Mouse (Mus musculus): ENCODE data around the gene P4ha1. TPM values are rescaled to one million over a fixed set of nuclear protein-coding genes. Genes with fewer than 3 reads are reported as not detected.

Gene P4ha1
- polyA plus RNA-seq, 2 experiments, result 95.1 to 108 TPM

- H3K27me3 ChIP-seq (ENCODE audit: control insufficient read depth, insufficient read depth, low read length), result no peaks in the 10 kb centered on the region
- WGBS, result 70% methylated on average over 10 of the region's 10 CpGs
- no peak for TF ChIP-seq POLR2A (IDR thresholded peaks at IDR 0.05; ENCODE audit: borderline replicate concordance, extremely low read depth, insufficient read depth, insufficient read length)
Measured at GRCm38 (mm10) chr10:59403793-59404149, 80.7 kb downstream of the P4ha1 start.

GRCm38 (mm10) chr10:59408499-59408898, 85.4 kb downstream of the P4ha1 start:
- H3K4me2 ChIP-seq (replicated peaks; ENCODE audit: low read depth, low read length, severe bottlenecking), result no peak overlapping the region
- H3K4me3 ChIP-seq (replicated peaks; ENCODE audit: low read length), result no peak overlapping the region
- 20% methylated on average over 6 of the region's 6 CpGs for WGBS
- H3K36me3 ChIP-seq (ENCODE audit: control insufficient read depth, insufficient read depth, low read length), result no peaks in the 10 kb centered on the region
- no peaks in the 10 kb centered on the region for H3K27me3 ChIP-seq (ENCODE audit: control insufficient read depth, insufficient read depth, low read length)
- H3K9ac ChIP-seq (ENCODE audit: low read depth, low read length, severe bottlenecking), result no peak overlapping the region
- H3K4me1 ChIP-seq (ENCODE audit: control insufficient read depth, insufficient read depth, low read length), result no peaks in the 10 kb centered on the region
- ATAC-seq (ENCODE audit: low FRiP score, low read depth) (no peak), DNase-seq (ENCODE audit: low spot score) (no peak)
- TF ChIP-seq POLR2A (IDR thresholded peaks at IDR 0.05; ENCODE audit: borderline replicate concordance, extremely low read depth, insufficient read depth, insufficient read length), result no peak
- H3K27ac ChIP-seq (replicated peaks; ENCODE audit: low read depth, low read length), result no peak overlapping the region
- H3K9me3 ChIP-seq (ENCODE audit: control insufficient read depth, low read length), result no peaks in the 10 kb centered on the region

More at GRCm38 (mm10) chr10:59403793-59404149, 80.7 kb downstream of the P4ha1 start:
- H3K27ac ChIP-seq (replicated peaks; ENCODE audit: low read depth, low read length), result no peak overlapping the region
- H3K9ac ChIP-seq (ENCODE audit: low read depth, low read length, severe bottlenecking), result no peak overlapping the region
- H3K9me3 ChIP-seq (ENCODE audit: control insufficient read depth, low read length), result no peaks in the 10 kb centered on the region
- H3K4me2 ChIP-seq (replicated peaks; ENCODE audit: low read depth, low read length, severe bottlenecking), result no peak overlapping the region
- ATAC-seq (ENCODE audit: low FRiP score, low read depth), result no peak
- DNase-seq (ENCODE audit: low spot score), result no peak
- no peaks in the 10 kb centered on the region for H3K4me1 ChIP-seq (ENCODE audit: control insufficient read depth, insufficient read depth, low read length)
- H3K36me3 ChIP-seq (ENCODE audit: control insufficient read depth, insufficient read depth, low read length), result no peaks in the 10 kb centered on the region
- no peak overlapping the region for H3K4me3 ChIP-seq (replicated peaks; ENCODE audit: low read length)

GRCm38 (mm10) chr10:59410264-59410663, 87.2 kb downstream of the P4ha1 start:
- no peaks in the 10 kb centered on the region for H3K36me3 ChIP-seq (ENCODE audit: control insufficient read depth, insufficient read depth, low read length)
- H3K9me3 ChIP-seq (ENCODE audit: control insufficient read depth, low read length), result no peaks in the 10 kb centered on the region
- 76% methylated on average over 12 of the region's 12 CpGs for WGBS
- no peak overlapping the region for H3K27ac ChIP-seq (replicated peaks; ENCODE audit: low read depth, low read length)
- DNase-seq (ENCODE audit: low spot score), result no peak
- H3K4me2 ChIP-seq (replicated peaks; ENCODE audit: low read depth, low read length, severe bottlenecking), result no peak overlapping the region
- ATAC-seq (ENCODE audit: low FRiP score, low read depth), result no peak
- no peak overlapping the region for H3K9ac ChIP-seq (ENCODE audit: low read depth, low read length, severe bottlenecking)
- H3K27me3 ChIP-seq (ENCODE audit: control insufficient read depth, insufficient read depth, low read length), result no peaks in the 10 kb centered on the region
- H3K4me3 ChIP-seq (replicated peaks; ENCODE audit: low read length), result no peak overlapping the region
- no peaks in the 10 kb centered on the region for H3K4me1 ChIP-seq (ENCODE audit: control insufficient read depth, insufficient read depth, low read length)
- TF ChIP-seq POLR2A (IDR thresholded peaks at IDR 0.05; ENCODE audit: borderline replicate concordance, extremely low read depth, insufficient read depth, insufficient read length), result no peak

GRCm38 (mm10) chr10:59413711-59414110, 90.6 kb downstream of the P4ha1 start:
- Histone ChIP-seq H3K27ac (replicated peaks; ENCODE audit: low read depth, low read length) (no peak overlapping the region), H3K4me2 (replicated peaks; ENCODE audit: low read depth, low read length, severe bottlenecking) (no peak overlapping the region), H3K4me3 (replicated peaks; ENCODE audit: low read length) (no peak overlapping the region), H3K9ac (ENCODE audit: low read depth, low read length, severe bottlenecking) (no peak overlapping the region), H3K4me1 (ENCODE audit: control insufficient read depth, insufficient read depth, low read length) (no peaks in the 10 kb centered on the region), H3K36me3 (ENCODE audit: control insufficient read depth, insufficient read depth, low read length) (no peaks in the 10 kb centered on the region), H3K27me3 (ENCODE audit: control insufficient read depth, insufficient read depth, low read length) (no peaks in the 10 kb centered on the region), H3K9me3 (ENCODE audit: control insufficient read depth, low read length) (no peaks in the 10 kb centered on the region)
- TF ChIP-seq POLR2A (IDR thresholded peaks at IDR 0.05; ENCODE audit: borderline replicate concordance, extremely low read depth, insufficient read depth, insufficient read length), result no peak
- WGBS, result 94% methylated on average over 4 of the region's 4 CpGs
- no peak for ATAC-seq (ENCODE audit: low FRiP score, low read depth)
- DNase-seq (ENCODE audit: low spot score), result no peak

GRCm38 (mm10) chr10:59416623-59417022, 93.5 kb downstream of the P4ha1 start:
- peak overlapping the region; percentile 59 for H3K27ac ChIP-seq (replicated peaks; ENCODE audit: low read depth, low read length)
- H3K27me3 ChIP-seq (ENCODE audit: control insufficient read depth, insufficient read depth, low read length), result no peaks in the 10 kb centered on the region
- H3K9me3 ChIP-seq (ENCODE audit: control insufficient read depth, low read length), result no peaks in the 10 kb centered on the region
- ATAC-seq (ENCODE audit: low FRiP score, low read depth) (no peak; the same call in 1 of the 2 replicates), DNase-seq (ENCODE audit: low spot score) (peak; percentile 49)
- no peaks in the 10 kb centered on the region for H3K36me3 ChIP-seq (ENCODE audit: control insufficient read depth, insufficient read depth, low read length)
- H3K4me2 ChIP-seq (replicated peaks; ENCODE audit: low read depth, low read length, severe bottlenecking), result no peak overlapping the region
- TF ChIP-seq POLR2A (IDR thresholded peaks at IDR 0.05; ENCODE audit: borderline replicate concordance, extremely low read depth, insufficient read depth, insufficient read length), result no peak
- 65% methylated on average over 3 of the region's 3 CpGs for WGBS
- H3K4me3 ChIP-seq (replicated peaks; ENCODE audit: low read length), result no peak overlapping the region
- H3K4me1 ChIP-seq (ENCODE audit: control insufficient read depth, insufficient read depth, low read length), result no peaks in the 10 kb centered on the region
- H3K9ac ChIP-seq (ENCODE audit: low read depth, low read length, severe bottlenecking), result no peak overlapping the region

GRCm38 (mm10) chr10:59419516-59419915, 96.4 kb downstream of the P4ha1 start:
- Histone ChIP-seq H3K4me3 (replicated peaks; ENCODE audit: low read length) (no peak overlapping the region), H3K36me3 (ENCODE audit: control insufficient read depth, insufficient read depth, low read length) (no peaks in the 10 kb centered on the region), H3K27ac (replicated peaks; ENCODE audit: low read depth, low read length) (no peak overlapping the region), H3K9ac (ENCODE audit: low read depth, low read length, severe bottlenecking) (no peak overlapping the region), H3K4me1 (ENCODE audit: control insufficient read depth, insufficient read depth, low read length) (peaks cover 6% of the 10 kb centered on the region), H3K4me2 (replicated peaks; ENCODE audit: low read depth, low read length, severe bottlenecking) (no peak overlapping the region), H3K9me3 (ENCODE audit: control insufficient read depth, low read length) (no peaks in the 10 kb centered on the region), H3K27me3 (ENCODE audit: control insufficient read depth, insufficient read depth, low read length) (no peaks in the 10 kb centered on the region)
- WGBS, result 87% methylated on average over 4 of the region's 4 CpGs
- DNase-seq (ENCODE audit: low spot score) (no peak), ATAC-seq (ENCODE audit: low FRiP score, low read depth) (no peak)
- TF ChIP-seq POLR2A (IDR thresholded peaks at IDR 0.05; ENCODE audit: borderline replicate concordance, extremely low read depth, insufficient read depth, insufficient read length), result no peak

Other genes with a start within 250 kb of the P4ha1 start
- gene Sept10, start 101.4 kb upstream of the P4ha1 start, polyA plus RNA-seq (2012; rRNA removed), result 37.7 and 40.1 TPM in 2 replicates
- 48.8 and 49.6 TPM in 2 replicates for gene Sept10, start 101.4 kb upstream of the P4ha1 start, polyA plus RNA-seq (2014; fragmentation: Nextera tagmentation; extraction: Ambion mirVana)
- gene Sowahc, start 101.3 kb upstream of the P4ha1 start, polyA plus RNA-seq (2012; rRNA removed), result 6.1 and 7.3 TPM in 2 replicates
- gene Sowahc, start 101.3 kb upstream of the P4ha1 start, polyA plus RNA-seq (2014; fragmentation: Nextera tagmentation; extraction: Ambion mirVana), result 12.4 and 14.5 TPM in 2 replicates
- gene Gm10273, start 72.3 kb downstream of the P4ha1 start, polyA plus RNA-seq (2012; rRNA removed), result 5.9 and 8.2 TPM in 2 replicates
- gene Gm10273, start 72.3 kb downstream of the P4ha1 start, polyA plus RNA-seq (2014; fragmentation: Nextera tagmentation; extraction: Ambion mirVana), result 4.4 and 6.5 TPM in 2 replicates
- gene Pla2g12b, start 80.4 kb downstream of the P4ha1 start, polyA plus RNA-seq (2012; rRNA removed), result not detected in 2 replicates
- gene Pla2g12b, start 80.4 kb downstream of the P4ha1 start, polyA plus RNA-seq (2014; fragmentation: Nextera tagmentation; extraction: Ambion mirVana), result not detected in 2 replicates
- 1.0 and 1.2 TPM in 2 replicates for gene Oit3, start 118.5 kb downstream of the P4ha1 start, polyA plus RNA-seq (2012; rRNA removed)
- 0.67 and 1.0 TPM in 2 replicates for gene Oit3, start 118.5 kb downstream of the P4ha1 start, polyA plus RNA-seq (2014; fragmentation: Nextera tagmentation; extraction: Ambion mirVana)

All from limb, embryonic 14.5 days (tissue).